Mouse (Mus musculus): Measurements from ENCODE around the gene Vwa8.

GRCm38 (mm10) chr14:79198066-79198465 lies 349.2 kb downstream of the Vwa8 start:
- TF ChIP-seq CTCF (IDR thresholded peaks at IDR 0.05; ENCODE audit: insufficient read depth, low read depth, low read length) (no peak), POLR2A (IDR thresholded peaks at IDR 0.05; ENCODE audit: insufficient read depth, low read depth, low read length) (no peak)

All from olfactory bulb, adult 2 months (tissue).